Mouse (Mus musculus) embryonic facial prominence, embryonic 11.5 days (tissue): Measurements from ENCODE around the gene Hoxb4. TPM values are rescaled to one million over a fixed set of nuclear protein-coding genes. Genes with fewer than 3 reads are reported as not detected.
A peak's percentile ranks its signal among the peaks of the same experiment; 100 is the strongest.

Experiments
- ATAC-seq: fragments of 200-750 bp; cut with Nextera tagmentation; replicated peaks from 2 replicates; pipeline ENCODE4 v1.8.0; 2017; ENCODE audit warnings: low read depth; ENCODE audit not compliant: insufficient number of reproducible peaks, low FRiP score, low TSS enrichment
- DNase-seq: peaks from one replicate; pipeline ENCODE4 v3.0.0-alpha.2; 2015; ENCODE audit warnings: low spot score
- H3K27ac ChIP-seq: fragments of 300-500 bp; sonication (generic); replicated peaks from 2 replicates; pipeline ENCODE4 v1.5.1; 2014; ENCODE audit warnings: mild to moderate bottlenecking, low read depth, low read length, control low read depth
- H3K27me3 ChIP-seq: fragments of 300-500 bp; sonication (generic); 2 replicates; pipeline ENCODE4 v1.6.1; 2014; ENCODE audit warnings: mild to moderate bottlenecking, low read length, moderate library complexity, mixed read lengths; ENCODE audit not compliant: control insufficient read depth, insufficient read depth
- H3K36me3 ChIP-seq: fragments of 300-500 bp; sonication (generic); replicated peaks from 2 replicates; pipeline ENCODE4 v1.6.1; 2014; ENCODE audit warnings: low read depth, mild to moderate bottlenecking, low read length, moderate library complexity, mixed read lengths; ENCODE audit not compliant: control insufficient read depth, insufficient read depth
- H3K4me1 ChIP-seq: fragments of 300-500 bp; sonication (generic); 2 replicates; pipeline ENCODE4 v1.6.1; 2014; ENCODE audit warnings: low read length, mixed read lengths; ENCODE audit not compliant: control insufficient read depth, insufficient read depth
- H3K4me2 ChIP-seq: fragments of 300-500 bp; sonication (generic); 2 replicates; pipeline ENCODE4 v1.6.1; 2014; ENCODE audit warnings: low read depth, mild to moderate bottlenecking, control low read depth, low read length, moderate library complexity
- H3K4me3 ChIP-seq: fragments of 300-500 bp; sonication (generic); 2 replicates; pipeline ENCODE4 v1.5.1; 2014; ENCODE audit warnings: low read depth, low read length, control low read depth
- H3K9ac ChIP-seq: fragments of 300-500 bp; sonication (generic); replicated peaks from 2 replicates; pipeline ENCODE4 v1.6.1; 2014; ENCODE audit warnings: mild to moderate bottlenecking, control low read depth, low read length
- H3K9me3 ChIP-seq: fragments of 300-500 bp; sonication (generic); replicated peaks from 2 replicates; pipeline ENCODE4 v1.6.1; 2016; ENCODE audit warnings: mild to moderate bottlenecking, low read length, inconsistent platforms, mixed read lengths; ENCODE audit not compliant: control insufficient read depth
- WGBS: fragments of 180-500 bp; shearing (Covaris S2); extraction: QIAGEN DNeasy Blood & Tissue Kit; methylation state at CpG from one replicate; pipeline ENCODE4 v1.1.7; 2014; 5-methylcytosine and 5-hydroxymethylcytosine counted together
- polyA plus RNA-seq: library from polyadenylated mRNA; unstranded; fragments of >200 nt; fragmentation: Nextera tagmentation; extraction: Ambion mirVana; gene quantifications from 2 replicates; pipeline ENCODE4 v1.2.1, GENCODE M21; 2014

Hoxb4 gene
- polyA plus RNA-seq, 1 experiment from 2014 or later, result 0.24 TPM

DNA sequence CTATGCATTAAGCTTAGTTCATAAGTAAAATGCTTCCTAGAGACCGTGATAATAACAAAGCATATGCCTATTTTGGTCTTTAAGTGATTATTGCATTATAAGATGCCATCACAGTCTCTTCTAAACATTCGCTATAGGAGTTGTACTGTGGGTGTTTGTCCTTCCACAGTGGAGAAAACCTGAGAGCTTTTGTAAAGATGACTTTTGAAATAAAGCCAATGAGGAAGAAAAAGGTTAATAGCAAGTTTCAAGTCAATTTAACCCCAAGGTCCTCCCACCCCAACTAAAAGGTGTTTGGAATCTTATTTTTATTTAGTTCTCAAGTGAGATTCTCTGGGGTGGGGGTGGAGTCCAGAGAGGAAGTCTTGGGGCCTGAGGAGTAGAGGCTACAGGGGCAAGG is 4.9 kb upstream of the Hoxb4 start:
- ATAC-seq (no peak), DNase-seq (no peak)
- Histone ChIP-seq H3K27me3 (peaks cover 97% of the 10 kb centered on the region), H3K4me1 (no peaks in the 10 kb centered on the region; the same call in 1 of the 2 replicates), H3K36me3 (no peaks in the 10 kb centered on the region), H3K4me3 (no peak overlapping the region), H3K27ac (no peak overlapping the region), H3K9me3 (no peaks in the 10 kb centered on the region), H3K9ac (no peak overlapping the region), H3K4me2 (no peak overlapping the region)
- 20% methylated on average over 2 of the region's 2 CpGs for WGBS

DNA sequence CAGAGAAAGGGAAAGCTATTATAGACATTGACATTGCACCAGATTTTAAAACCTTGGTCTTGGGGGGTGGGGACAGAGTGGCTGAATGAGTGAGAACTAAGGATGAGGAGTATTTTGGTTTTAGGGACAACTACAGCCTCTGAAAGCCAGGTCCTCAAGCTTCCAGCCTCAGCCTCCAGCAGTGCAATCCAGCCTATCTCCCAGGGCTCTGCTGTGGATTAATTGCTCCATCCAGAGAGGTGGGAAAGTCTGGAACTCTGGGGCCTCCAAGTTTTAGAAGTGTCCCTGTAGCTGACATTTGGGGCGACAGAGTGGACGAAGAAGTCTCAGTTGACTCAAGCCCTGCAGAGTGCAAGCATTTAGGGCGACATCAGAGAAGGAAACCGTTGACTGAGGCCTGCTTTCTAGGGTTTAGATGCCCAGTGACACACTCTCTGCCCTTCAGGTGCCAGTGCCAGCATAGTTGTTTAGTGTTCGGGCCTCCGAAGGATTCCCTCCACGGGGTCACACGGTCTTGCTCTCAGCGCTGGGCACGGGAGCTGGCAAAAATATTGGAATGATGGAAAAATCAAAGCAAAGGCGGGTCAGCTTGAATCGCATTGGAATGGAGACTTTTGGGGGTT is 4.2 kb upstream of the Hoxb4 start:
- Histone ChIP-seq H3K27ac (no peak overlapping the region), H3K4me3 (no peak overlapping the region), H3K4me1 (no peaks in the 10 kb centered on the region; the same call in none of the 2 replicates), H3K9me3 (no peaks in the 10 kb centered on the region), H3K4me2 (no peak overlapping the region), H3K36me3 (no peaks in the 10 kb centered on the region), H3K9ac (no peak overlapping the region), H3K27me3 (peaks cover 97% of the 10 kb centered on the region)
- ATAC-seq (no peak), DNase-seq (no peak)
- 3% methylated on average over 12 of the region's 12 CpGs for WGBS

DNA sequence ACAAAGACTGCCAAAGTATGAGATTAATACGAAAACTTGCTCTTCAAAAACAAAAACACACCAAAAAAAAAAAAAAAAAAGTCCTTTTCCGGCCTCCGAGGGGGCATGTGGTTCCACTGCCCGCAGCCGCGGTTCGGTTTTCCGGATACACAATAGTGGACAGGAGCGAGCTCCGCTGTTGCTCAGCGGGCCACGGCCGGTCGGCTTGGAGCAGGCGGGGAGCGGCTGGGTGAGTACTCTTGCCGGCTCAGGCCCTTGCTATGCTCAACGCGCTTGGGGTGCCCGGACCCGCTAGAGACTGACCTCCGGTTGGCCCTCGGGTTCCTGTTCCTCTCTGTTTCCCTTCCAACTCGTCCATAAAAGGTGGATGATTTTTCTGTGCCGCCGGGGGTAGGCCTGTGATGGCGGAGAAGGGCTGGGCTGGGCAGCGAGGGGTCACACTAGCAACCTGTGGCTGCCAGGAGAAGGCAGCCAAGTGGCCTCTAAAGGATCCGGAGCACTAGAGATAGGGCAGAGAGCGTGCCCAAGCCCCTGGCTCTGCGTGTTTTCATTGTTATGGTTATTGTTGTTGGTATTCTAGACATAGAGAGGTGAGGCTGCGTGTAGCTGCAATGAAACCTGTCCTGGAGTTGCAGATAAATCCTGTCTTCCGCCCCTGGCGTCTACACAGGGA is 3.3 kb upstream of the Hoxb4 start:
- ATAC-seq (no peak), DNase-seq (no peak)
- Histone ChIP-seq H3K36me3 (no peaks in the 10 kb centered on the region), H3K4me3 (no peak overlapping the region; the same call in none of the 2 replicates), H3K4me1 (no peaks in the 10 kb centered on the region; the same call in none of the 2 replicates), H3K4me2 (no peak overlapping the region), H3K27me3 (peaks cover 97% of the 10 kb centered on the region), H3K9ac (no peak overlapping the region), H3K9me3 (no peaks in the 10 kb centered on the region), H3K27ac (no peak overlapping the region)
- under 1% methylated on average over 34 of the region's 34 CpGs for WGBS

DNA sequence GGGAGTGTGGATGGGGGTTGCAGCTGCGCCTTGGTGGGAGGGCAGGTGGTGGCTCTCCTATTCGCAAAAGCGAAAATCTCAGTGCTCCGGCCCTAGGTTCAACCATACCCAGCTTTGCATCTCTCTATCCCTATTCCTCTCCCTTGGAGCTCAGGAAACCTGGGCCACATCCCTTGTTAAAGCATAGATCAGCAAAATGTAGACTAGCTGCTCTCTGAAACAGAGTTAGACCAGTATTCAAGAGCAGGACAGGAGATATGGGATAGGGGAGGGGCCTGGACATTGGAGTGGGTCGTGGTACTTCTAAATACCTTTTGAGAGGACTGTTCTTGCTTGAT is 2.8 kb upstream of the Hoxb4 start:
- WGBS, result 2% methylated on average over 5 of the region's 5 CpGs
- Histone ChIP-seq H3K4me2 (no peak overlapping the region), H3K27me3 (peaks cover 97% of the 10 kb centered on the region), H3K9me3 (no peaks in the 10 kb centered on the region), H3K9ac (no peak overlapping the region), H3K36me3 (no peaks in the 10 kb centered on the region), H3K4me1 (no peaks in the 10 kb centered on the region; the same call in none of the 2 replicates), H3K4me3 (no peak overlapping the region; the same call in 1 of the 2 replicates), H3K27ac (no peak overlapping the region)
- DNase-seq (no peak), ATAC-seq (no peak)

DNA sequence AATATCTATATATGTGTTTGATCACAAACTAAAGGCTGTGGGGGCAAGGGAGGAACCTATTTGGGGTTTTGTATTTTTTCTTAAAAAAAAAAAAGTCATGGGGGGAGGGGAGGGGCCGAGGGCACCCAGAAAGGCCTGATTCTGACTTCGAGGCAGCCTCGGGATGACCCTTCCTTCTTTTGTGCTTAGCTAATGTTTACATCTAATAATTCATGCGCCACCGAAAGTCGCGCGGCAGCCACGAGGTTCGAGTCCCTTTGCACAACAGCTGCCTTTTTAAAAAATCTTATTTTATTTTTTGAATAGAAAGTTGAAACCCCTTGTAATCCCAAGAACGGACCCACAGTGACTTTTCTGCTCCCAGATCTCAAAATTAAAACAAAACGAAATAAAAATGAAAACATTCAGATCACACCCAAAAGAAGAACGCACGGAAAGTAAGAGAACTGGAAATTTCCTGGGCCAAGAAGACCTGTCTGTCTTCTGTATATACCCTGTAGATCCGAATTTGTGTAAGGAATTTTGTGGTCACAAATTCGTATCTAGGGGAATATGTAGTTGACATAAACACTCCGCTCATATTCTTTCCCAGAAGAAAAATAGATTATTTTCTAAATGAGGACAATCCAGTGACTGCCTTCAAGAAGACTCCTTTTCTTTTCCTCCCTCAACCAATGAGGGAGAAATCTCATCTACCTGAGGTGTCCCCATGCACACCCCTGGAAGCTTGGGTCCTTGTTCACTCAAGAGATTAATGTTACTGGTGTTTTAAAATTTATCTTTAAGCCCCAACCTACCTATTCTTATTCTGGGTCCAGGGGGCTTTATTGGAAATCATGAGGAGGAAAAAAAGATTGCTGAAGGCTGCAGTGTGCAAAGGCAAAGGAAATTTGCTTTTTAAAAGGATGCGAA is 1.1 kb upstream of the Hoxb4 start:
- ATAC-seq, result no peak
- no peaks in the 10 kb centered on the region; the same call in none of the 2 replicates for H3K4me1 ChIP-seq

DNA sequence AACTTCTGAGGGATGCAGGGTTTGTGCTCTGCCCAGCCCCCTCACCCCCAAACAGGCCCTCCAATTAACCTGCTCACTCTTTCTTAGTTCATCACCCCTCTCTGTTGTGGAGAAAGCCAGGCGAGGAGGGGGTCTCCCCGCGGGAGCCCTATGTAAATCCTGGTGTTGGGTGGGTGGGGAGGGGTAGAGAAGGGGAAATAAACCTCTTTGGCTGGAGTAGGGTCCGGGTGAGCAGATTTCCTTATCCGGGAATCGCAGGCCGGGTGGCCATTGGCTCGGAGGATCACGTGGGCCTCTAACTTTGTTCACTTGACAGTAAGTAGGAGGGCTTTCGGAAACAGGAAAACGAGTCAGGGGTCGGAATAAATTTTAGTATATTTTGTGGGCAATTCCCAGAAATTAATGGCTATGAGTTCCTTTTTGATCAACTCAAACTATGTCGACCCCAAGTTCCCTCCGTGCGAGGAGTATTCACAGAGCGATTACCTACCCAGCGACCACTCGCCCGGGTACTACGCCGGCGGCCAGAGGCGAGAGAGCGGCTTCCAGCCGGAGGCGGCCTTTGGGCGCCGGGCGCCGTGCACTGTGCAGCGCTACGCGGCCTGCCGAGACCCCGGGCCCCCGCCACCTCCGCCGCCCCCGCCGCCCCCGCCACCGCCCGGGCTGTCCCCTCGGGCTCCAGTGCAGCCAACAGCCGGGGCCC is 452 bp downstream of the Hoxb4 start:
- peak; percentile 76 for DNase-seq
- Histone ChIP-seq H3K9me3 (no peaks in the 10 kb centered on the region), H3K27ac (no peak overlapping the region), H3K4me2 (peak overlapping the region; percentile 36), H3K4me1 (no peaks in the 10 kb centered on the region; the same call in none of the 2 replicates), H3K4me3 (peak overlapping the region; percentile 31), H3K9ac (peak overlapping the region; percentile 44; the same call in 1 of the 2 replicates), H3K36me3 (no peaks in the 10 kb centered on the region), H3K27me3 (peaks cover 91% of the 10 kb centered on the region)
- ATAC-seq, result 0 out of 2 replicates have a peak, but pooled peaks have one; percentile 34
- under 1% methylated on average over 35 of the region's 45 CpGs for WGBS

More for the DNA sequence above, 1.1 kb upstream of the Hoxb4 start:
- H3K9ac ChIP-seq, result no peak overlapping the region
- no peak for DNase-seq
- H3K4me3 ChIP-seq, result no peak overlapping the region
- H3K9me3 ChIP-seq, result no peaks in the 10 kb centered on the region
- 7% methylated on average over 18 of the region's 18 CpGs for WGBS
- no peaks in the 10 kb centered on the region for H3K36me3 ChIP-seq
- no peak overlapping the region for H3K4me2 ChIP-seq
- peaks cover 94% of the 10 kb centered on the region for H3K27me3 ChIP-seq
- no peak overlapping the region for H3K27ac ChIP-seq

DNA sequence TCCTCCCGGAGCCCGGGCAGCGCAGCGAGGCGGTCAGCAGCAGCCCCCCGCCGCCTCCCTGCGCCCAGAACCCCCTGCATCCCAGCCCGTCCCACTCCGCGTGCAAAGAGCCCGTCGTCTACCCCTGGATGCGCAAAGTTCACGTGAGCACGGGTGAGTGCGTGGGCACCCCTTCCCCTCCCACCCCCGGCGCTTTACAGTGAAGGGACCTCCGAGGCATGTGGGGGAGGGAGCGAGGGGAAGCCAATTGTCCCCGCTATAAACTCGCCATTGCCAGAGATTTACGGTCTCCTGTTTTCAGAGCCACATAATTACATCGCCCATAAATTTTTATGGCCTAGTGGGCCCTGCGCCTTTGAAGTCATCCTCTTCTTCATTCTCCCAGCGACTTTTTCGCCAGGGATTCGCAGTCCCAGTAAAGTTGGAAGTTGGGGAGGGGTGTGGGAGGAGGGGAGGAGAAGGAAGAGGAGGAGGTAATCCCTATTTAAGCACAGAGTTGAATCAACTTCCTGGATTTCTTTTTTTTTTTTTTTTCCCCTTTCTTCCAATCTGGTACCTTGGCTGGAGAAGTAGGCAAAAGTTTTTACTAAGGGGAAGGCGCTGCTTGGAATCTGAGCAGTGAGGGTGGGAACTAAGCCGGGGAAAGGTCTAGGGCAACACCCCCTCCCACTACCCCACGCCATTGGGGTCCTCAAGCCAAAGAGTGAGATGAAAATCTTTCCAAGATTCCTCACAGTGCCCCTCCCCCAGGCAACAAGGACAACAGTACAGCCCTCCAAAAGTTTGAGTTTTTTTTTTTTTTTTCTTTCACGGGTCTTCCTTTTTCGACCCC is 1.2 kb downstream of the Hoxb4 start:
- no peaks in the 10 kb centered on the region; the same call in none of the 2 replicates for H3K4me1 ChIP-seq
- WGBS, result 0% methylated on average over 24 of the region's 34 CpGs
- H3K36me3 ChIP-seq, result no peaks in the 10 kb centered on the region
- H3K4me3 ChIP-seq, result peak overlapping the region; percentile 31
- H3K27ac ChIP-seq, result no peak overlapping the region
- H3K4me2 ChIP-seq, result peak overlapping the region; percentile 36
- H3K27me3 ChIP-seq, result peaks cover 91% of the 10 kb centered on the region
- peak overlapping the region; percentile 44; the same call in 1 of the 2 replicates for H3K9ac ChIP-seq
- DNase-seq, result no peak
- H3K9me3 ChIP-seq, result no peaks in the 10 kb centered on the region
- no peak for ATAC-seq
